Mouse (Mus musculus) layer of hippocampus, adult 9-10 months (tissue): ENCODE measurements around the gene Apoc3.

Experiments used
- DNase-seq: peaks from one replicate; pipeline ENCODE4 v3.0.0; 2022; ENCODE audit warnings: low spot score

The Apoc3 gene

GRCm38 (mm10) chr9:46235596-46235648 is at the start of gene Apoc3:
Gene Apoc3, minus strand, starts transcription at chr9:46235636.
- no peak for DNase-seq

- DNase-seq = peak; percentile 55
These were observed 47.4 kb upstream of the Apoc3 start, which contains the start of gene Bud13 for GRCm38 (mm10) chr9:46282631-46283436. Gene Bud13, plus strand, starts transcription at chr9:46283008.

- DNase-seq = no peak
These were observed 39.1 kb upstream of the Apoc3 start for GRCm38 (mm10) chr9:46274494-46274893.

GRCm38 (mm10) chr9:46272677-46273454 is 37.4 kb upstream of the Apoc3 start, which contains the start of gene Zpr1:
Gene Zpr1, plus strand, starts transcription at chr9:46273064.
- peak; percentile 76 for DNase-seq

- no peak for DNase-seq
These were observed 36.6 kb upstream of the Apoc3 start for GRCm38 (mm10) chr9:46272070-46272469.

GRCm38 (mm10) chr9:46270782-46271181 is 35.3 kb upstream of the Apoc3 start:
- no peak for DNase-seq

GRCm38 (mm10) chr9:46269125-46269524 is 33.7 kb upstream of the Apoc3 start:
- DNase-seq = no peak

GRCm38 (mm10) chr9:46268343-46268873 is 33.0 kb upstream of the Apoc3 start, which contains the start of gene Apoa5:
Gene Apoa5, plus strand, starts transcription at chr9:46268633.
- DNase-seq = no peak

- DNase-seq = no peak
These were observed 25.7 kb upstream of the Apoc3 start for GRCm38 (mm10) chr9:46261131-46261530.

- DNase-seq = no peak
These were observed 23.7 kb upstream of the Apoc3 start for GRCm38 (mm10) chr9:46259111-46259510.

GRCm38 (mm10) chr9:46257546-46257945 is 22.1 kb upstream of the Apoc3 start:
- no peak for DNase-seq

- DNase-seq = no peak
These were observed 21.4 kb upstream of the Apoc3 start for GRCm38 (mm10) chr9:46256658-46257385.

- no peak for DNase-seq
These were observed 20.7 kb upstream of the Apoc3 start for GRCm38 (mm10) chr9:46256177-46256576.

- peak; percentile 46 for DNase-seq
These were observed 11.4 kb upstream of the Apoc3 start for GRCm38 (mm10) chr9:46246752-46247324.

- DNase-seq = no peak
These were observed 8.1 kb upstream of the Apoc3 start for GRCm38 (mm10) chr9:46243584-46243983.

GRCm38 (mm10) chr9:46243122-46243521 is 7.7 kb upstream of the Apoc3 start:
- DNase-seq = no peak

- no peak for DNase-seq
These were observed 6.4 kb upstream of the Apoc3 start for GRCm38 (mm10) chr9:46241818-46242217.

GRCm38 (mm10) chr9:46240526-46241153 is 5.2 kb upstream of the Apoc3 start, which contains the start of gene Apoa4:
Gene Apoa4, plus strand, starts transcription at chr9:46240696.
- DNase-seq = no peak

GRCm38 (mm10) chr9:46238850-46239249 is 3.4 kb upstream of the Apoc3 start:
- DNase-seq = no peak

- DNase-seq = no peak
These were observed 213 bp upstream of the Apoc3 start for GRCm38 (mm10) chr9:46235649-46236048.

- DNase-seq = no peak
These were observed 240 bp downstream of the Apoc3 start for GRCm38 (mm10) chr9:46235196-46235595.

- no peak for DNase-seq
These were observed 4.9 kb downstream of the Apoc3 start for GRCm38 (mm10) chr9:46230450-46230975.
